Mouse (Mus musculus) limb, embryonic 15.5 days (tissue): ENCODE measurements around the gene Cdc42ep4. TPM values are rescaled to one million over a fixed set of nuclear protein-coding genes. Genes with fewer than 3 reads are reported as not detected.
A peak's percentile ranks its signal among the peaks of the same experiment; 100 is the strongest.

Experiments
- ATAC-seq: fragments of 200-750 bp; cut with Nextera tagmentation; 2 replicates; pipeline ENCODE4 v1.8.0; 2017; ENCODE audit warnings: low read depth, moderate TSS enrichment; ENCODE audit not compliant: insufficient number of reproducible peaks, low FRiP score, low TSS enrichment
- H3K27ac ChIP-seq: fragments of 300-500 bp; sonication (generic); 2 replicates; pipeline ENCODE4 v1.5.1; 2015; ENCODE audit warnings: moderate library complexity, mild to moderate bottlenecking, inconsistent platforms
- H3K27me3 ChIP-seq: fragments of 300-500 bp; sonication (generic); 2 replicates; pipeline ENCODE4 v1.6.1; 2015; ENCODE audit warnings: inconsistent platforms
- H3K36me3 ChIP-seq: fragments of 300-500 bp; sonication (generic); 2 replicates; pipeline ENCODE4 v1.6.1; 2015; ENCODE audit warnings: inconsistent platforms
- H3K4me1 ChIP-seq: fragments of 300-500 bp; sonication (generic); 2 replicates; pipeline ENCODE4 v1.6.1; 2015; ENCODE audit warnings: inconsistent platforms
- H3K4me2 ChIP-seq: fragments of 300-500 bp; sonication (generic); 2 replicates; pipeline ENCODE4 v1.6.1; 2015; ENCODE audit warnings: mild to moderate bottlenecking, inconsistent platforms
- H3K4me3 ChIP-seq: fragments of 300-500 bp; sonication (generic); 2 replicates; pipeline ENCODE4 v1.5.1; 2015; ENCODE audit warnings: mild to moderate bottlenecking, inconsistent platforms
- H3K9ac ChIP-seq: fragments of 300-500 bp; sonication (generic); 2 replicates; pipeline ENCODE4 v1.6.1; 2015; ENCODE audit warnings: inconsistent platforms
- H3K9me3 ChIP-seq: fragments of 300-500 bp; sonication (generic); 2 replicates; pipeline ENCODE4 v1.6.1; 2016; ENCODE audit warnings: inconsistent platforms
- WGBS: fragments of 180-500 bp; shearing (Covaris S2); methylation state at CpG from one replicate; pipeline ENCODE4 v1.1.7; 2015; 5-methylcytosine and 5-hydroxymethylcytosine counted together
- polyA plus RNA-seq: library from polyadenylated mRNA; unstranded; fragments of >200 nt; fragmentation: Nextera tagmentation; extraction: Ambion mirVana; gene quantifications from 2 replicates; pipeline ENCODE4 v1.2.1, GENCODE M21; 2015

The Cdc42ep4 gene
- polyA plus RNA-seq, 1 experiment from 2014 or later = 72.4 TPM

GRCm38 (mm10) chr11:113729917-113730316, 21.8 kb downstream of the Cdc42ep4 start:
- WGBS = 27% methylated on average over 8 of the region's 8 CpGs

GRCm38 (mm10) chr11:113729239-113729638, 22.4 kb downstream of the Cdc42ep4 start:
- H3K4me3 ChIP-seq = no peak overlapping the region
- WGBS = 80% methylated on average over 21 of the region's 21 CpGs
- no peak overlapping the region for H3K4me2 ChIP-seq
- peaks cover 78% of the 10 kb centered on the region for H3K4me1 ChIP-seq
- ATAC-seq = no peak
- H3K9ac ChIP-seq = no peak overlapping the region
- H3K9me3 ChIP-seq = no peaks in the 10 kb centered on the region
- H3K36me3 ChIP-seq = peaks cover 41% of the 10 kb centered on the region
- no peaks in the 10 kb centered on the region for H3K27me3 ChIP-seq
- 0 out of 2 replicates have a peak overlapping the region, but pooled peaks have one; percentile 33 for H3K27ac ChIP-seq

More at GRCm38 (mm10) chr11:113729917-113730316, 21.8 kb downstream of the Cdc42ep4 start:
- H3K4me3 ChIP-seq = no peak overlapping the region
- H3K4me2 ChIP-seq = no peak overlapping the region
- peaks cover 82% of the 10 kb centered on the region for H3K4me1 ChIP-seq
- H3K27ac ChIP-seq = no peak overlapping the region
- no peaks in the 10 kb centered on the region for H3K27me3 ChIP-seq
- H3K9me3 ChIP-seq = no peaks in the 10 kb centered on the region
- no peak overlapping the region for H3K9ac ChIP-seq
- H3K36me3 ChIP-seq = peaks cover 38% of the 10 kb centered on the region
- ATAC-seq = no peak

- H3K4me3 ChIP-seq = no peak overlapping the region
- no peak overlapping the region for H3K9ac ChIP-seq
- no peaks in the 10 kb centered on the region for H3K9me3 ChIP-seq
- H3K4me2 ChIP-seq = no peak overlapping the region; the same call in 1 of the 2 replicates
- peak overlapping the region; percentile 70 for H3K27ac ChIP-seq
- WGBS = 35% methylated on average over 6 of the region's 6 CpGs
- H3K4me1 ChIP-seq = peaks cover 65% of the 10 kb centered on the region
- H3K36me3 ChIP-seq = peaks cover 41% of the 10 kb centered on the region
- H3K27me3 ChIP-seq = no peaks in the 10 kb centered on the region
- ATAC-seq = no peak
Observed at GRCm38 (mm10) chr11:113727992-113728391, 23.7 kb downstream of the Cdc42ep4 start.

- Histone ChIP-seq H3K27me3 (no peaks in the 10 kb centered on the region), H3K9ac (no peak overlapping the region), H3K9me3 (no peaks in the 10 kb centered on the region), H3K4me3 (no peak overlapping the region), H3K4me2 (no peak overlapping the region), H3K36me3 (peaks cover 41% of the 10 kb centered on the region), H3K27ac (peak overlapping the region; percentile 70), H3K4me1 (peaks cover 58% of the 10 kb centered on the region)
- WGBS = 35% methylated on average over 14 of the region's 14 CpGs
- no peak for ATAC-seq
Observed at GRCm38 (mm10) chr11:113726994-113727888, 24.4 kb downstream of the Cdc42ep4 start.

- Histone ChIP-seq H3K27me3 (no peaks in the 10 kb centered on the region), H3K9me3 (no peaks in the 10 kb centered on the region), H3K27ac (peak overlapping the region; percentile 65), H3K4me3 (no peak overlapping the region), H3K4me2 (no peak overlapping the region), H3K36me3 (peaks cover 38% of the 10 kb centered on the region), H3K9ac (no peak overlapping the region), H3K4me1 (peaks cover 52% of the 10 kb centered on the region)
- WGBS = 64% methylated on average over 4 of the region's 4 CpGs
- ATAC-seq = peak; percentile 38; the same call in 1 of the 2 replicates
Observed at GRCm38 (mm10) chr11:113725235-113726048, 26.2 kb downstream of the Cdc42ep4 start.

- Histone ChIP-seq H3K9ac (no peak overlapping the region), H3K27ac (no peak overlapping the region), H3K4me3 (no peak overlapping the region), H3K27me3 (no peaks in the 10 kb centered on the region), H3K4me1 (peaks cover 25% of the 10 kb centered on the region), H3K4me2 (no peak overlapping the region), H3K36me3 (peaks cover 19% of the 10 kb centered on the region), H3K9me3 (no peaks in the 10 kb centered on the region)
- WGBS = 68% methylated on average over 14 of the region's 14 CpGs
- ATAC-seq = no peak
Observed at GRCm38 (mm10) chr11:113722405-113723090, 29.1 kb downstream of the Cdc42ep4 start.

- Histone ChIP-seq H3K36me3 (no peaks in the 10 kb centered on the region), H3K27me3 (no peaks in the 10 kb centered on the region), H3K4me1 (0 out of 2 replicates have a peak, but pooled peaks cover 2% of the 10 kb centered on the region), H3K4me3 (no peak overlapping the region), H3K4me2 (no peak overlapping the region), H3K9ac (no peak overlapping the region), H3K9me3 (no peaks in the 10 kb centered on the region), H3K27ac (no peak overlapping the region)
- WGBS = 73% methylated on average over 16 of the region's 16 CpGs
- ATAC-seq = no peak
Observed at GRCm38 (mm10) chr11:113717767-113718424, 33.8 kb downstream of the Cdc42ep4 start.

- Histone ChIP-seq H3K4me2 (no peak overlapping the region), H3K27ac (no peak overlapping the region), H3K36me3 (no peaks in the 10 kb centered on the region), H3K9ac (no peak overlapping the region), H3K27me3 (no peaks in the 10 kb centered on the region), H3K4me1 (0 out of 2 replicates have a peak, but pooled peaks cover 2% of the 10 kb centered on the region), H3K9me3 (no peaks in the 10 kb centered on the region), H3K4me3 (no peak overlapping the region)
- 92% methylated on average over 2 of the region's 2 CpGs for WGBS
- no peak for ATAC-seq
Observed at GRCm38 (mm10) chr11:113716132-113716531, 35.5 kb downstream of the Cdc42ep4 start.

- Histone ChIP-seq H3K9me3 (no peaks in the 10 kb centered on the region), H3K36me3 (no peaks in the 10 kb centered on the region), H3K27me3 (no peaks in the 10 kb centered on the region), H3K4me3 (no peak overlapping the region), H3K4me2 (no peak overlapping the region), H3K4me1 (peaks cover 9% of the 10 kb centered on the region), H3K9ac (no peak overlapping the region), H3K27ac (no peak overlapping the region)
- WGBS = 69% methylated on average over 7 of the region's 7 CpGs
- ATAC-seq = no peak
Observed at GRCm38 (mm10) chr11:113715078-113715674, 36.5 kb downstream of the Cdc42ep4 start.

GRCm38 (mm10) chr11:113711061-113711460, 40.6 kb downstream of the Cdc42ep4 start:
- H3K4me2 ChIP-seq = no peak overlapping the region
- 67% methylated on average over 1 of the region's 1 CpGs for WGBS
- no peak for ATAC-seq

More at GRCm38 (mm10) chr11:113711061-113711460, 40.6 kb downstream of the Cdc42ep4 start:
- peaks cover 23% of the 10 kb centered on the region for H3K4me1 ChIP-seq
- H3K4me3 ChIP-seq = no peak overlapping the region
- no peak overlapping the region for H3K9ac ChIP-seq
- no peak overlapping the region for H3K27ac ChIP-seq
- no peaks in the 10 kb centered on the region for H3K36me3 ChIP-seq
- no peaks in the 10 kb centered on the region for H3K27me3 ChIP-seq
- H3K9me3 ChIP-seq = no peaks in the 10 kb centered on the region
